Mouse (Mus musculus): ENCODE results near the gene Batf2. TPM values are rescaled to one million over a fixed set of nuclear protein-coding genes. Genes with fewer than 3 reads are reported as not detected.
A peak's percentile ranks its signal among the peaks of the same experiment; 100 is the strongest.

Gene Batf2
- total RNA-seq, 1 experiment, result 0.18 TPM

- H3K36me3 ChIP-seq (ENCODE audit: control insufficient read depth, insufficient read depth, low read length, poor library complexity, severe bottlenecking), result peaks cover 18% of the 10 kb centered on the region
- in situ Hi-C loops (cut with MboI; ENCODE audit: low sequenced_read_pairs in 2 of 2, unreplicated experiment in 2 of 2), result no loop called here
Measured at GRCm38 (mm10) chr19:6116113-6116850, 24.5 kb upstream of the Batf2 start.

GRCm38 (mm10) chr19:6117346-6117985 is 23.3 kb upstream of the Batf2 start:
- Histone ChIP-seq H3K9me3 (ENCODE audit: control insufficient read depth, insufficient read depth, low read depth, low read length) (no peaks in the 10 kb centered on the region), H3K4me3 (ENCODE audit: insufficient read depth in 1 of 2, low read depth in 1 of 2, low read length in 2 of 2, poor library complexity in 1 of 2, severe bottlenecking in 1 of 2) (peak overlapping the region; percentile 86 to 96), H3K27ac (ENCODE audit: insufficient read depth, low read depth, low read length, poor library complexity, severe bottlenecking) (peak overlapping the region; percentile 75), H3K4me1 (ENCODE audit: control insufficient read depth in 2 of 2, insufficient read depth in 2 of 2, low read length in 2 of 2, poor library complexity in 1 of 2) (peaks cover 2 to 17% of the 10 kb centered on the region in 2 experiments; a peak in 1 of 4 replicates), H3K9ac (ENCODE audit: insufficient read depth, low read depth, low read length, poor library complexity, severe bottlenecking) (peak overlapping the region; percentile 92), H3K36me3 (ENCODE audit: control insufficient read depth, insufficient read depth, low read length, poor library complexity, severe bottlenecking) (peaks cover 18% of the 10 kb centered on the region)
- in situ Hi-C loops (cut with MboI; ENCODE audit: low sequenced_read_pairs in 2 of 2, unreplicated experiment in 2 of 2), result no loop called here
- TF ChIP-seq HCFC1 (IDR thresholded peaks at IDR 0.05; ENCODE audit: borderline replicate concordance, insufficient read depth, low read length) (no peak), ZNF384 (IDR thresholded peaks at IDR 0.05; ENCODE audit: low read depth, low read length) (no peak), ZC3H11A (IDR thresholded peaks at IDR 0.05; ENCODE audit: borderline replicate concordance, low read depth, low read length) (no peak), MAFK (IDR thresholded peaks at IDR 0.05; ENCODE audit: insufficient read depth, low read depth, low read length) (no peak), CHD2 (IDR thresholded peaks at IDR 0.05; ENCODE audit: low read depth, low read length) (no peak)
- no peak for DNase-seq (ENCODE audit: low read depth, low spot score)

More at GRCm38 (mm10) chr19:6116113-6116850, 24.5 kb upstream of the Batf2 start:
- H3K9me3 ChIP-seq (ENCODE audit: control insufficient read depth, insufficient read depth, low read depth, low read length), result no peaks in the 10 kb centered on the region
- peak overlapping the region; percentile 6; the same call in 1 of the 2 replicates for H3K9ac ChIP-seq (ENCODE audit: insufficient read depth, low read depth, low read length, poor library complexity, severe bottlenecking)
- peaks cover 2 to 8% of the 10 kb centered on the region in 2 experiments; a peak in 1 of 4 replicates for H3K4me1 ChIP-seq (ENCODE audit: control insufficient read depth in 2 of 2, insufficient read depth in 2 of 2, low read length in 2 of 2, poor library complexity in 1 of 2)
- H3K27ac ChIP-seq (ENCODE audit: insufficient read depth, low read depth, low read length, poor library complexity, severe bottlenecking), result no peak overlapping the region
- TF ChIP-seq MAFK (IDR thresholded peaks at IDR 0.05; ENCODE audit: insufficient read depth, low read depth, low read length), result no peak
- no peak for TF ChIP-seq CHD2 (IDR thresholded peaks at IDR 0.05; ENCODE audit: low read depth, low read length)
- TF ChIP-seq ZNF384 (IDR thresholded peaks at IDR 0.05; ENCODE audit: low read depth, low read length), result no peak
- no peak for TF ChIP-seq HCFC1 (IDR thresholded peaks at IDR 0.05; ENCODE audit: borderline replicate concordance, insufficient read depth, low read length)
- TF ChIP-seq ZC3H11A (IDR thresholded peaks at IDR 0.05; ENCODE audit: borderline replicate concordance, low read depth, low read length), result no peak
- H3K4me3 ChIP-seq (ENCODE audit: insufficient read depth in 1 of 2, low read depth in 1 of 2, low read length in 2 of 2, poor library complexity in 1 of 2, severe bottlenecking in 1 of 2), result no peak overlapping the region
- no peak for DNase-seq (ENCODE audit: low read depth, low spot score)

- H3K9me3 ChIP-seq (ENCODE audit: control insufficient read depth, insufficient read depth, low read depth, low read length), result no peaks in the 10 kb centered on the region
- peak; percentile 92 for DNase-seq (ENCODE audit: low read depth, low spot score)
- H3K9ac ChIP-seq (ENCODE audit: insufficient read depth, low read depth, low read length, poor library complexity, severe bottlenecking), result peak within 1 kb of the TSS; percentile 92
- peaks cover 18% of the 10 kb centered on the region for H3K36me3 ChIP-seq (ENCODE audit: control insufficient read depth, insufficient read depth, low read length, poor library complexity, severe bottlenecking)
- no peak for TF ChIP-seq MAFK (IDR thresholded peaks at IDR 0.05; ENCODE audit: insufficient read depth, low read depth, low read length)
- TF ChIP-seq HCFC1 (IDR thresholded peaks at IDR 0.05; ENCODE audit: borderline replicate concordance, insufficient read depth, low read length), result peak; percentile 84
- 0 out of 2 replicates have a peak, but pooled peaks have one; percentile 0 for TF ChIP-seq CHD2 (IDR thresholded peaks at IDR 0.05; ENCODE audit: low read depth, low read length)
- in situ Hi-C loops (cut with MboI; ENCODE audit: low sequenced_read_pairs in 2 of 2, unreplicated experiment in 2 of 2), result no loop called here
- peaks cover 2 to 17% of the 10 kb centered on the region in 2 experiments; a peak in 1 of 4 replicates for H3K4me1 ChIP-seq (ENCODE audit: control insufficient read depth in 2 of 2, insufficient read depth in 2 of 2, low read length in 2 of 2, poor library complexity in 1 of 2)
- H3K4me3 ChIP-seq (ENCODE audit: insufficient read depth in 1 of 2, low read depth in 1 of 2, low read length in 2 of 2, poor library complexity in 1 of 2, severe bottlenecking in 1 of 2), result peak within 1 kb of the TSS; percentile 86 to 96
- peak within 1 kb of the TSS; percentile 75 for H3K27ac ChIP-seq (ENCODE audit: insufficient read depth, low read depth, low read length, poor library complexity, severe bottlenecking)
Measured at GRCm38 (mm10) chr19:6117986-6118676, 22.7 kb upstream of the Batf2 start, which contains the start of gene Sac3d1. TSS of gene Sac3d1 (minus strand) at chr19:6118650.

- Histone ChIP-seq H3K4me3 (ENCODE audit: insufficient read depth in 1 of 2, low read depth in 1 of 2, low read length in 2 of 2, poor library complexity in 1 of 2, severe bottlenecking in 1 of 2) (peak overlapping the region; percentile 45 to 96), H3K36me3 (ENCODE audit: control insufficient read depth, insufficient read depth, low read length, poor library complexity, severe bottlenecking) (peaks cover 18% of the 10 kb centered on the region), H3K9me3 (ENCODE audit: control insufficient read depth, insufficient read depth, low read depth, low read length) (no peaks in the 10 kb centered on the region), H3K27ac (ENCODE audit: insufficient read depth, low read depth, low read length, poor library complexity, severe bottlenecking) (peak overlapping the region; percentile 9; the same call in 1 of the 2 replicates), H3K4me1 (ENCODE audit: control insufficient read depth in 2 of 2, insufficient read depth in 2 of 2, low read length in 2 of 2, poor library complexity in 1 of 2) (peaks cover 2 to 17% of the 10 kb centered on the region in 2 experiments; a peak in 1 of 4 replicates), H3K9ac (ENCODE audit: insufficient read depth, low read depth, low read length, poor library complexity, severe bottlenecking) (peak overlapping the region; percentile 13; the same call in 1 of the 2 replicates)
- DNase-seq (ENCODE audit: low read depth, low spot score), result no peak
- in situ Hi-C loops (cut with MboI; ENCODE audit: low sequenced_read_pairs in 2 of 2, unreplicated experiment in 2 of 2), result no loop called here
- no peak for TF ChIP-seq HCFC1 (IDR thresholded peaks at IDR 0.05; ENCODE audit: borderline replicate concordance, insufficient read depth, low read length)
- no peak for TF ChIP-seq CHD2 (IDR thresholded peaks at IDR 0.05; ENCODE audit: low read depth, low read length)
- TF ChIP-seq MAFK (IDR thresholded peaks at IDR 0.05; ENCODE audit: insufficient read depth, low read depth, low read length), result no peak
- no peak for TF ChIP-seq ZC3H11A (IDR thresholded peaks at IDR 0.05; ENCODE audit: borderline replicate concordance, low read depth, low read length)
- TF ChIP-seq ZNF384 (IDR thresholded peaks at IDR 0.05; ENCODE audit: low read depth, low read length), result no peak
Measured at GRCm38 (mm10) chr19:6118677-6119185, 22.1 kb upstream of the Batf2 start.

Data from ES-E14 (cell line).